Mouse (Mus musculus): ENCODE data around the gene Isg15. TPM values are rescaled to one million over a fixed set of nuclear protein-coding genes. Genes with fewer than 3 reads are reported as not detected.

The Isg15 gene
- polyA plus RNA-seq, 1 experiment from 2014 or later: 1.8 TPM

Small RNA genes within 50 kb of the gene (microRNA-seq; reads per million reads assigned to microRNA genes)
- 1.2 reads per million for gene Mir7658

Other genes starting within 250 kb of the Isg15 start
- 13.9 and 16.4 TPM in 2 replicates for gene C1qtnf12, start 238.5 kb downstream of the Isg15 start, polyA plus RNA-seq (2015; fragmentation: Nextera tagmentation; extraction: Ambion mirVana)
- 35.5 and 35.7 TPM in 2 replicates for gene B3galt6, start 208.2 kb downstream of the Isg15 start, polyA plus RNA-seq (2015; fragmentation: Nextera tagmentation; extraction: Ambion mirVana)
- gene Sdf4, start 207.9 kb downstream of the Isg15 start, polyA plus RNA-seq (2015; fragmentation: Nextera tagmentation; extraction: Ambion mirVana): 120 and 124 TPM in 2 replicates
- 0.64 TPM in 1 of 2 replicates, not detected in the other for gene Tnfrsf4, start 187.0 kb downstream of the Isg15 start, polyA plus RNA-seq (2015; fragmentation: Nextera tagmentation; extraction: Ambion mirVana)
- gene Tnfrsf18, start 174.7 kb downstream of the Isg15 start, polyA plus RNA-seq (2015; fragmentation: Nextera tagmentation; extraction: Ambion mirVana): 1.7 and 1.8 TPM in 2 replicates
- not detected in 2 replicates for gene Ttll10, start 141.4 kb downstream of the Isg15 start, polyA plus RNA-seq (2015; fragmentation: Nextera tagmentation; extraction: Ambion mirVana)
- gene 9430015G10Rik, start 90.8 kb downstream of the Isg15 start, polyA plus RNA-seq (2015; fragmentation: Nextera tagmentation; extraction: Ambion mirVana): 28.0 and 31.3 TPM in 2 replicates
- 0.40 and 0.52 TPM in 2 replicates for gene Rnf223, start 70.3 kb downstream of the Isg15 start, polyA plus RNA-seq (2015; fragmentation: Nextera tagmentation; extraction: Ambion mirVana)
- gene Agrn, start 3.3 kb downstream of the Isg15 start, polyA plus RNA-seq (2015; fragmentation: Nextera tagmentation; extraction: Ambion mirVana): 94.4 and 118 TPM in 2 replicates
- gene AW011738, start 2.5 kb upstream of the Isg15 start, polyA plus RNA-seq (2015; fragmentation: Nextera tagmentation; extraction: Ambion mirVana): 3.7 and 5.3 TPM in 2 replicates
- gene Perm1, start 15.1 kb upstream of the Isg15 start, polyA plus RNA-seq (2015; fragmentation: Nextera tagmentation; extraction: Ambion mirVana): 2.2 and 2.4 TPM in 2 replicates
- gene Plekhn1, start 34.0 kb upstream of the Isg15 start, polyA plus RNA-seq (2015; fragmentation: Nextera tagmentation; extraction: Ambion mirVana): 26.2 and 29.2 TPM in 2 replicates
- gene Noc2l, start 35.2 kb upstream of the Isg15 start, polyA plus RNA-seq (2015; fragmentation: Nextera tagmentation; extraction: Ambion mirVana): 43.2 and 48.7 TPM in 2 replicates
- gene Samd11, start 54.8 kb upstream of the Isg15 start, polyA plus RNA-seq (2015; fragmentation: Nextera tagmentation; extraction: Ambion mirVana): 1.9 and 2.0 TPM in 2 replicates
- not detected in 2 replicates for gene Vmn2r-ps159, start 130.3 kb upstream of the Isg15 start, polyA plus RNA-seq (2015; fragmentation: Nextera tagmentation; extraction: Ambion mirVana)

Measured in hindbrain, embryonic 16.5 days (tissue).